Mouse (Mus musculus) embryonic facial prominence, embryonic 13.5 days (tissue): ENCODE data around the gene Olfr1393. TPM values are rescaled to one million over a fixed set of nuclear protein-coding genes. Genes with fewer than 3 reads are reported as not detected.
A peak's percentile ranks its signal among the peaks of the same experiment; 100 is the strongest.

Experiments
- ATAC-seq: fragments of 200-750 bp; cut with Nextera tagmentation; 2 replicates; pipeline ENCODE4 v1.8.0; 2017; ENCODE audit warnings: low read depth; ENCODE audit not compliant: insufficient number of reproducible peaks, insufficient read depth, low FRiP score, low TSS enrichment
- H3K27ac ChIP-seq: fragments of 300-500 bp; sonication (generic); 2 replicates; pipeline ENCODE4 v1.5.1; 2015; ENCODE audit warnings: moderate library complexity, mild to moderate bottlenecking, inconsistent platforms
- H3K27me3 ChIP-seq: fragments of 300-500 bp; sonication (generic); 2 replicates; pipeline ENCODE4 v1.6.1; 2015; ENCODE audit warnings: mild to moderate bottlenecking, inconsistent platforms
- H3K36me3 ChIP-seq: fragments of 300-500 bp; sonication (generic); 2 replicates; pipeline ENCODE4 v1.6.1; 2015; ENCODE audit warnings: mild to moderate bottlenecking, inconsistent platforms
- H3K4me1 ChIP-seq: fragments of 300-500 bp; sonication (generic); 2 replicates; pipeline ENCODE4 v1.6.1; 2015; ENCODE audit warnings: inconsistent platforms
- H3K4me2 ChIP-seq: fragments of 300-500 bp; sonication (generic); 2 replicates; pipeline ENCODE4 v1.6.1; 2015; ENCODE audit warnings: moderate library complexity, mild to moderate bottlenecking, inconsistent platforms
- H3K4me3 ChIP-seq: fragments of 300-500 bp; sonication (generic); 2 replicates; pipeline ENCODE4 v1.5.1; 2015; ENCODE audit warnings: mild to moderate bottlenecking, inconsistent platforms
- H3K9ac ChIP-seq: fragments of 300-500 bp; sonication (generic); 2 replicates; pipeline ENCODE4 v1.6.1; 2015; ENCODE audit warnings: mild to moderate bottlenecking, inconsistent platforms
- H3K9me3 ChIP-seq: fragments of 300-500 bp; sonication (generic); 2 replicates; pipeline ENCODE4 v1.6.1; 2016; ENCODE audit warnings: inconsistent platforms
- WGBS: fragments of 180-500 bp; shearing (Covaris S2); methylation state at CpG from one replicate; pipeline ENCODE4 v1.1.7; 2015; ENCODE audit warnings: mixed read lengths; 5-methylcytosine and 5-hydroxymethylcytosine counted together
- polyA plus RNA-seq: library from polyadenylated mRNA; unstranded; fragments of >200 nt; fragmentation: Nextera tagmentation; extraction: Ambion mirVana; gene quantifications from 2 replicates; pipeline ENCODE4 v1.2.1, GENCODE M21; 2015

Gene Olfr1393
- polyA plus RNA-seq, 1 experiment from 2014 or later, result not detected

DNA sequence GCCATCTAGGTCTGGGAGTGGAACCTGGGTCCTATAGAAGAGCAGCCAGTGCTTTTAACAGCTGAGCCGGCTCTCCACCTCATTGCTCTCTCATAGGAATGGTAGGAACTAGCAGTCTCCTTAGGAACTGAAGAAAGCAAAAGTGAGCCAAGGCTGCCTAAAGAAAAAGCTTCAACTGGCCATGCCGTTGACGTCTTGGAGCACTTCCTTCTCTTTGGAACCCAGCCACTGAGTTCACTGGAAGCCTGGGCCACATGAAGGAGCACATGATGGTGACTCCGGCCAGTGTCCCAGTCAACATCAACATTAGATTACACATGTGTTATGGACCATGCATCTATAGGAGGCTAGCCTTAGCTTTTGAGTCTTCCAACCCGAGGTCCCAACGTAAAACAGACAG, 25.1 kb upstream of the Olfr1393 start:
- ATAC-seq, result no peak
- H3K27ac ChIP-seq, result no peak overlapping the region
- H3K4me3 ChIP-seq, result no peak overlapping the region
- peaks cover 35% of the 10 kb centered on the region for H3K36me3 ChIP-seq
- H3K9me3 ChIP-seq, result no peaks in the 10 kb centered on the region
- no peak overlapping the region for H3K4me2 ChIP-seq
- 0 out of 2 replicates have a peak overlapping the region, but pooled peaks have one; percentile 4 for H3K9ac ChIP-seq
- H3K27me3 ChIP-seq, result no peaks in the 10 kb centered on the region
- 92% methylated on average over 6 of the region's 6 CpGs for WGBS
- H3K4me1 ChIP-seq, result peaks cover 26% of the 10 kb centered on the region

GRCm38 (mm10) chr11:49259296-49259695, 18.8 kb upstream of the Olfr1393 start:
- Histone ChIP-seq H3K4me2 (no peak overlapping the region), H3K4me3 (no peak overlapping the region), H3K4me1 (no peaks in the 10 kb centered on the region), H3K36me3 (peaks cover 49% of the 10 kb centered on the region), H3K9me3 (no peaks in the 10 kb centered on the region), H3K27ac (no peak overlapping the region), H3K27me3 (no peaks in the 10 kb centered on the region), H3K9ac (no peak overlapping the region)
- ATAC-seq, result no peak
- WGBS, result 86% methylated on average over 2 of the region's 2 CpGs

DNA sequence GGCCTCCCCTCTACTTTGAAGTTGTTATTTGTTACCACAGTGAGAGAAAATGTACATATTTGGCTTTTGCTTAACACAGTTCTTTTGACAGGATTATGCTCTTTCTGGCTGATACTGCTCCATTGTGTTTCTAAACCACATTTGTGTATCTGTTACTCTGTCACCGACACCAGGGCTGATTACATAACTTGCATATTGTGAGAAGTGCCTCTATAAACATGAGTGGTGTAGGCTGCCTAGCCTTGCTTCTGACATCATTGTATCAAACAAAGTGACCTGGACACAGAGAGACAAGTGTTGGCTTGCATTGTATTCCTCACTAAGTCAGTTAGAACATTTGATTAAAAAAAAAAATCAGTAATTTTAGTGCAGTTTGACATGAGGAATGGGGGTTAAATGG, 18.3 kb upstream of the Olfr1393 start:
- ATAC-seq, result no peak
- no peaks in the 10 kb centered on the region for H3K4me1 ChIP-seq
- H3K9me3 ChIP-seq, result no peaks in the 10 kb centered on the region
- 87% methylated on average over 1 of the region's 1 CpGs for WGBS
- no peaks in the 10 kb centered on the region for H3K27me3 ChIP-seq
- no peak overlapping the region for H3K27ac ChIP-seq
- no peak overlapping the region for H3K4me2 ChIP-seq
- no peak overlapping the region for H3K4me3 ChIP-seq
- H3K36me3 ChIP-seq, result peaks cover 46% of the 10 kb centered on the region
- no peak overlapping the region for H3K9ac ChIP-seq

DNA sequence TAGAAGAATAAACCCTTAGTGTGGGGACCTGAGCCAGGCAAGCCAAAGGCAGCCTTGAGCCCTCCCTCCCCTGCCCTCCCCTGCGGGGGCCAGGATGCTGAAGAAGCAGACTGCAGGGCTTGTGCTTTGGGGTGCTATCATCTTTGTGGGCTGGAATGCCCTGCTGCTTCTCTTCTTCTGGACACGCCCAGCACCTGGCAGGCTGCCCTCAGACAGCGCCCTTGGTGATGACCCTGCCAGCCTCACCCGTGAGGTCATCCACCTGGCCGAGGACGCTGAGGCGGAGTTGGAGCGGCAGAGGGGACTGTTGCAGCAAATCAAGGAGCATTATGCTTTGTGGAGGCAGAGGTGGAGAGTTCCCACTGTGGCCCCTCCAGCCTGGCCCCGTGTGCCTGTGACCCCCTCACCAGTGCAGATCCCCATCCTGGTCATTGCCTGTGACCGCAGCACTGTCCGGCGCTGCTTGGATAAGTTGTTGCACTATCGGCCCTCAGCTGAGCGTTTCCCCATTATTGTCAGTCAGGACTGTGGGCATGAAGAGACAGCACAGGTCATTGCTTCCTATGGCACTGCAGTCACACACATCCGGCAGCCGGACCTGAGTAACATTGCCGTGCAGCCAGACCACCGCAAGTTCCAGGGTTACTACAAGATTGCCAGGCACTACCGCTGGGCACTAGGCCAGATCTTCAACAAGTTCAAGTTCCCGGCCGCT, 17.3 kb upstream of the Olfr1393 start:
- ATAC-seq, result no peak
- 93% methylated on average over 21 of the region's 21 CpGs for WGBS
- peaks cover 48% of the 10 kb centered on the region for H3K36me3 ChIP-seq
- no peak overlapping the region for H3K4me3 ChIP-seq
- H3K9me3 ChIP-seq, result no peaks in the 10 kb centered on the region
- no peaks in the 10 kb centered on the region for H3K27me3 ChIP-seq
- no peaks in the 10 kb centered on the region for H3K4me1 ChIP-seq
- H3K9ac ChIP-seq, result no peak overlapping the region
- no peak overlapping the region for H3K4me2 ChIP-seq
- no peak overlapping the region for H3K27ac ChIP-seq

- no peaks in the 10 kb centered on the region for H3K27me3 ChIP-seq
- no peak for ATAC-seq
- no peak overlapping the region for H3K27ac ChIP-seq
- H3K4me3 ChIP-seq, result no peak overlapping the region
- H3K9me3 ChIP-seq, result no peaks in the 10 kb centered on the region
- 93% methylated on average over 14 of the region's 14 CpGs for WGBS
- no peaks in the 10 kb centered on the region for H3K4me1 ChIP-seq
- H3K9ac ChIP-seq, result no peak overlapping the region
- peaks cover 44% of the 10 kb centered on the region for H3K36me3 ChIP-seq
- no peak overlapping the region for H3K4me2 ChIP-seq
Observed at GRCm38 (mm10) chr11:49261313-49261855, 16.7 kb upstream of the Olfr1393 start.

- Histone ChIP-seq H3K4me3 (no peak overlapping the region), H3K27ac (no peak overlapping the region), H3K27me3 (no peaks in the 10 kb centered on the region), H3K4me2 (no peak overlapping the region), H3K36me3 (peaks cover 44% of the 10 kb centered on the region), H3K9me3 (no peaks in the 10 kb centered on the region), H3K9ac (no peak overlapping the region), H3K4me1 (no peaks in the 10 kb centered on the region)
- WGBS, result 92% methylated on average over 5 of the region's 5 CpGs
- ATAC-seq, result no peak
Observed at GRCm38 (mm10) chr11:49262286-49262685, 15.8 kb upstream of the Olfr1393 start.

GRCm38 (mm10) chr11:49263149-49263548, 15.0 kb upstream of the Olfr1393 start:
- Histone ChIP-seq H3K4me2 (no peak overlapping the region), H3K4me1 (no peaks in the 10 kb centered on the region), H3K4me3 (no peak overlapping the region), H3K27ac (no peak overlapping the region), H3K27me3 (no peaks in the 10 kb centered on the region), H3K9me3 (no peaks in the 10 kb centered on the region), H3K9ac (no peak overlapping the region), H3K36me3 (peaks cover 44% of the 10 kb centered on the region)
- WGBS, result 90% methylated on average over 6 of the region's 6 CpGs
- no peak for ATAC-seq

GRCm38 (mm10) chr11:49264081-49264480, 14.0 kb upstream of the Olfr1393 start:
- Histone ChIP-seq H3K4me3 (no peak overlapping the region), H3K27ac (no peak overlapping the region), H3K9me3 (no peaks in the 10 kb centered on the region), H3K4me2 (no peak overlapping the region), H3K4me1 (no peaks in the 10 kb centered on the region), H3K27me3 (no peaks in the 10 kb centered on the region), H3K36me3 (peaks cover 44% of the 10 kb centered on the region), H3K9ac (no peak overlapping the region)
- WGBS, result 89% methylated on average over 7 of the region's 7 CpGs
- no peak for ATAC-seq

- WGBS, result 71% methylated on average over 11 of the region's 11 CpGs
- Histone ChIP-seq H3K27ac (no peak overlapping the region), H3K4me1 (no peaks in the 10 kb centered on the region), H3K4me3 (no peak overlapping the region), H3K9ac (no peak overlapping the region), H3K27me3 (no peaks in the 10 kb centered on the region), H3K4me2 (no peak overlapping the region), H3K36me3 (peaks cover 44% of the 10 kb centered on the region), H3K9me3 (no peaks in the 10 kb centered on the region)
- no peak for ATAC-seq
Observed at GRCm38 (mm10) chr11:49264622-49265021, 13.5 kb upstream of the Olfr1393 start.

DNA sequence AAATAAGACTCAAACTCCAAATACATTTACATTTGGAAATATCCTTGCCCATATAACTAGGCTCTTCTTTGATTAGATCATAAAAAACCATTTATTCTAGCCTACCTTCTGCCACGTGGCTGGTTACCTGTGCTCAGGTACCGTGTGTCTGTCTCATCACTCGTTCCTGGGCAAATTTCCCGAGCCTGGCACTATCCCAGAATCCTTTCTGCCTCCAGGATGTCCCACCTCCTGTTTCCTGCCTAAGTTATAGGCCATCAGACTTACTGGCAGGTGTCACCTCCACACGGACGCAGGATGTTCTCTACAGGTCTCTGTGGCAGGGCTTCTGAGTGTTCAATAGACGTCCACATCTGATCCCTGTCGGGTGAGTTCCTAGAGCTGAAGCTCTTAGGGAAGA, 13.0 kb upstream of the Olfr1393 start:
- no peak overlapping the region for H3K4me2 ChIP-seq
- no peak for ATAC-seq
- H3K9ac ChIP-seq, result no peak overlapping the region
- no peaks in the 10 kb centered on the region for H3K27me3 ChIP-seq
- H3K4me3 ChIP-seq, result no peak overlapping the region
- H3K9me3 ChIP-seq, result no peaks in the 10 kb centered on the region
- H3K36me3 ChIP-seq, result peaks cover 43% of the 10 kb centered on the region
- H3K27ac ChIP-seq, result no peak overlapping the region
- 88% methylated on average over 8 of the region's 8 CpGs for WGBS
- no peaks in the 10 kb centered on the region for H3K4me1 ChIP-seq

- H3K9ac ChIP-seq, result no peak overlapping the region
- no peaks in the 10 kb centered on the region for H3K9me3 ChIP-seq
- WGBS, result 79% methylated on average over 6 of the region's 6 CpGs
- no peak overlapping the region for H3K4me2 ChIP-seq
- no peak overlapping the region for H3K27ac ChIP-seq
- no peaks in the 10 kb centered on the region for H3K4me1 ChIP-seq
- H3K27me3 ChIP-seq, result no peaks in the 10 kb centered on the region
- peaks cover 28% of the 10 kb centered on the region for H3K36me3 ChIP-seq
- ATAC-seq, result no peak
- no peak overlapping the region for H3K4me3 ChIP-seq
Observed at GRCm38 (mm10) chr11:49266671-49267070, 11.4 kb upstream of the Olfr1393 start.

- Histone ChIP-seq H3K4me1 (no peaks in the 10 kb centered on the region), H3K27me3 (no peaks in the 10 kb centered on the region), H3K36me3 (peaks cover 21% of the 10 kb centered on the region), H3K4me2 (no peak overlapping the region), H3K9me3 (no peaks in the 10 kb centered on the region), H3K27ac (no peak overlapping the region), H3K4me3 (no peak overlapping the region), H3K9ac (no peak overlapping the region)
- no peak for ATAC-seq
- 90% methylated on average over 10 of the region's 10 CpGs for WGBS
Observed at GRCm38 (mm10) chr11:49267316-49267715, 10.8 kb upstream of the Olfr1393 start.
